Mouse (Mus musculus): Measurements from ENCODE around the gene Gm49396. TPM values are rescaled to one million over a fixed set of nuclear protein-coding genes. Genes with fewer than 3 reads are reported as not detected.
A peak's percentile ranks its signal among the peaks of the same experiment; 100 is the strongest.

Gm49396 gene
- polyA plus RNA-seq, 1 experiment = 0.70 TPM

GRCm38 (mm10) chr7:30604944-30605343 is 41.8 kb downstream of the Gm49396 start:
- peaks cover 17% of the 10 kb centered on the region for H3K27me3 ChIP-seq (replicated peaks)
- no peak overlapping the region for H3K4me3 ChIP-seq (replicated peaks)
- H3K9me3 ChIP-seq = no peaks in the 10 kb centered on the region
- TF ChIP-seq GATA1 (IDR thresholded peaks at IDR 0.05; ENCODE audit: borderline replicate concordance, low read length) (no peak), FLI1 (IDR thresholded peaks at IDR 0.05; ENCODE audit: low read length) (no peak)
- no peaks in the 10 kb centered on the region for H3K36me3 ChIP-seq (replicated peaks; ENCODE audit: low read length)
- peaks cover 18% of the 10 kb centered on the region for H3K4me1 ChIP-seq

DNA sequence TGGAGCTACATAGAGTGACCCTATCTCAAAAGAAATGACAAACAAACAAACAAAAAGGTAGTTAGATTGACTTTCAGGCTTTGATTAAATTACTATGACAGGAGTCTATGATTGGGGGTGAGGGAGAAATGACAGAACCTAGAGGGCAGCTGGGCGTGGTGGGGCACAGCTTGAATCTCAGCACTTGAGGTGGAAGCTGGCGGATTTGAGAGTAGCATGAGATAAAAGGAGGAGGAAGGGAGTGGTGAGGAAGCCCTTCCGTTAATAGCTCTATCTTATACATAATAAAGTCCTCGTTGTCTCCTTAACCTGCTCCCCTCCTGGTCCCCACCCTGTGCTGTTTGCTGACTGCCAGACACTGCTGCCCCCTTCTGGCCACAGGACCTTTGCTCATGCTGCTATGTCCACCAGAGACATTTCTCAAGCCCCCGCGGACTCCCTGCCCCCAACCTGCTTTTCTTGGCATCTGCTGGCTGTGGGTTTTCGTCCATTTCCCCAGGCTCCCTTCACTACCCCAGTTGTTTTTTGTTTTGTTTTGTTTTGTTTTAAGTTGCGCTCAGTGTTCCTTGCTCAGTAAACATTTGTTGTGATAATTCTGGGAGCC is 44.7 kb downstream of the Gm49396 start:
- TF ChIP-seq GATA1 (IDR thresholded peaks at IDR 0.05; ENCODE audit: borderline replicate concordance, low read length) = no peak
- Histone ChIP-seq H3K4me3 (replicated peaks) (no peak overlapping the region), H3K4me1 (peaks cover 15% of the 10 kb centered on the region), H3K9me3 (no peaks in the 10 kb centered on the region), H3K27me3 (replicated peaks) (peaks cover 13% of the 10 kb centered on the region), H3K36me3 (replicated peaks; ENCODE audit: low read length) (no peaks in the 10 kb centered on the region)

- H3K4me3 ChIP-seq (replicated peaks) = no peak overlapping the region
- TF ChIP-seq FLI1 (IDR thresholded peaks at IDR 0.05; ENCODE audit: low read length) (no peak), GATA1 (IDR thresholded peaks at IDR 0.05; ENCODE audit: borderline replicate concordance, low read length) (no peak)
- peaks cover 10% of the 10 kb centered on the region for H3K27me3 ChIP-seq (replicated peaks)
- H3K4me1 ChIP-seq = peaks cover 21% of the 10 kb centered on the region
- H3K36me3 ChIP-seq (replicated peaks; ENCODE audit: low read length) = no peaks in the 10 kb centered on the region
- no peaks in the 10 kb centered on the region for H3K9me3 ChIP-seq
These were observed 45.3 kb downstream of the Gm49396 start for GRCm38 (mm10) chr7:30608476-30608875.

DNA sequence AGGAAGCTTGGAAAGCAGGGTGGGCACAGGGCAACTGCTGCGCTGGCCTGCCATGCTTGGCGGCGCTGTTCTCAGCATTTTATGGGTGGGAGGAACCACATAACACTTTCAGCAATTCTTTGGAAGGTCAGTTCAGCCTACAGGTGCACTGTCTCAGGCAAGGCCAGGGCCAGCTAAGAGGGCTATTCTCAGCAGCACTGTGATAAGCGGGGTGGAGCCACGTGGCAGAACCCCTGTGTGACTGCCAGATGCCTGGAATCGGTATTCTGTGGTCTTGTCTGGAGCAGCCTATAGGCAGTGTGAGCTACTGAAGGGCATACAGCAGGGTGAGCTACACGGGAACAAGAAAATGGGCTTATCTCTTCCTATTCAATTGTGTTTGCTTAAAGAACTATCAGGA is 46.9 kb downstream of the Gm49396 start:
- Histone ChIP-seq H3K36me3 (replicated peaks; ENCODE audit: low read length) (no peaks in the 10 kb centered on the region), H3K27me3 (replicated peaks) (peaks cover 9% of the 10 kb centered on the region), H3K4me3 (replicated peaks) (no peak overlapping the region), H3K9me3 (no peaks in the 10 kb centered on the region), H3K4me1 (peaks cover 25% of the 10 kb centered on the region)
- TF ChIP-seq FLI1 (IDR thresholded peaks at IDR 0.05; ENCODE audit: low read length) (no peak), GATA1 (IDR thresholded peaks at IDR 0.05; ENCODE audit: borderline replicate concordance, low read length) (no peak)

GRCm38 (mm10) chr7:30612654-30613402 is 49.7 kb downstream of the Gm49396 start, which contains the start of gene Upk1a:
Gene Upk1a (minus strand): TSS chr7:30612847.
- Histone ChIP-seq H3K27me3 (replicated peaks) (peaks cover 3% of the 10 kb centered on the region), H3K9me3 (no peaks in the 10 kb centered on the region), H3K36me3 (replicated peaks; ENCODE audit: low read length) (peaks cover 28% of the 10 kb centered on the region), H3K4me1 (peaks cover 22% of the 10 kb centered on the region), H3K4me3 (replicated peaks) (peak within 1 kb of the TSS; percentile 42)
- TF ChIP-seq GATA1 (IDR thresholded peaks at IDR 0.05; ENCODE audit: borderline replicate concordance, low read length) = no peak
- no peak for TF ChIP-seq FLI1 (IDR thresholded peaks at IDR 0.05; ENCODE audit: low read length)

GRCm38 (mm10) chr7:30613529-30614112 is 50.5 kb downstream of the Gm49396 start:
- TF ChIP-seq FLI1 (IDR thresholded peaks at IDR 0.05; ENCODE audit: low read length) = no peak
- no peak for TF ChIP-seq GATA1 (IDR thresholded peaks at IDR 0.05; ENCODE audit: borderline replicate concordance, low read length)
- H3K4me1 ChIP-seq = peaks cover 18% of the 10 kb centered on the region
- no peaks in the 10 kb centered on the region for H3K9me3 ChIP-seq
- H3K36me3 ChIP-seq (replicated peaks; ENCODE audit: low read length) = peaks cover 36% of the 10 kb centered on the region
- H3K4me3 ChIP-seq (replicated peaks) = peak overlapping the region; percentile 42
- H3K27me3 ChIP-seq (replicated peaks) = peaks cover 3% of the 10 kb centered on the region

DNA sequence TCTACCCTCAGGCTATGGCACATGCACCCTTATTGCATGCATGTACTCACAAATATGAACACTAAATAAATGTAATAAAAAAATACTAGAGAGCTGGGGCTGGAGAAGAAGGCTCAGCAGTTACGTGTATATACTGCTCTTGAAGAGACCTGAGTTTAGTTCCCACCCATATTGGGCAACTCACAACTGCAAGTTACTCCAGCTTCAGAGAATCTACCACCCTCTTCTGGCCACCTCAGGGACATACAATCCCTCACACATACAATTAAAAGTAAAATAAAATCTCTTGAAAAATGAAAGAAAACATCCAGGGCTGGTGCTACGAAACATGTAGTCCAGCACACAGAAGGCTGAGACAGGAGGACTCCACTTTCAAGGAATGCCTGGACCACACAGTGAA is 51.3 kb downstream of the Gm49396 start:
- Histone ChIP-seq H3K36me3 (replicated peaks; ENCODE audit: low read length) (peaks cover 44% of the 10 kb centered on the region), H3K4me3 (replicated peaks) (no peak overlapping the region), H3K4me1 (peaks cover 20% of the 10 kb centered on the region), H3K27me3 (replicated peaks) (peaks cover 3% of the 10 kb centered on the region), H3K9me3 (no peaks in the 10 kb centered on the region)
- no peak for TF ChIP-seq FLI1 (IDR thresholded peaks at IDR 0.05; ENCODE audit: low read length)
- no peak for TF ChIP-seq GATA1 (IDR thresholded peaks at IDR 0.05; ENCODE audit: borderline replicate concordance, low read length)

DNA sequence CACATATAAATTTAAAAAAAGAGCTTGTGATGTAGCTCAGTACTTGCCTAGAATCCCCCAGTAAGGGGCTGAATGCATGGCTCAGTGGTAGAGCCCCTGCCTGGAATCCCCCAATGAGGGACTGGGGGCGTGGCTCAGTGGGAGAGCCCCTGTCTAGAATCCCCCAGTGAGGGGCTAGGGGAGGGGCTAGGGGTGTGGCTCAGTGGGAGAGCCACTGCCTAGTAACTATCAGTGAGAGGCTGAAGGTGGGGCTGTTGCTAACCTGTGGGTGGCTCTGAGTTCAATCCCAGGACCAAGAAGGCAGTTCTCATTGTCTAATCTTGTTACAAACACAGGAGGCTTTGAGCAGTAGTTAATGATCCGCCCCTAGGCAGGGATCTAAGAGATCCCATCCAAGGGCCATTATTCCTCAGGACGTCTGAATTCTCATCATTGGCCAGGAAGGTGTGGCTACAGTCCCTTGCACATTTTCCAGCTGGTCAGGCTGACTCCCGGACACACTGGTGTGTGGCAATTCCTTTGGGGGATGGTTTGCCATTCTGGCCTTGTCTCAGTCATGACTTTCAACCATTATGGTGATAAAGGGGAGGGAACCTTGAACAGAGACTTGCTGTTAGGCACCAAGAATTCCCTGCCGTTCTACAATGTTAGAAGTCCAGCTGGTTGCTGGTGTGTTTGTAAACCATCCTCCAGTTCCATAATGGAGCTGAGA is 52.1 kb downstream of the Gm49396 start:
- H3K4me1 ChIP-seq = peaks cover 17% of the 10 kb centered on the region
- no peak for TF ChIP-seq FLI1 (IDR thresholded peaks at IDR 0.05; ENCODE audit: low read length)
- TF ChIP-seq GATA1 (IDR thresholded peaks at IDR 0.05; ENCODE audit: borderline replicate concordance, low read length) = no peak
- peaks cover 48% of the 10 kb centered on the region for H3K36me3 ChIP-seq (replicated peaks; ENCODE audit: low read length)
- H3K27me3 ChIP-seq (replicated peaks) = peaks cover 3% of the 10 kb centered on the region
- H3K9me3 ChIP-seq = no peaks in the 10 kb centered on the region
- H3K4me3 ChIP-seq (replicated peaks) = no peak overlapping the region

Other genes with a start within 250 kb of the Gm49396 start
- 2.6 TPM in 1 of 2 replicates, not detected in the other for gene Syne4, start 248.5 kb upstream of the Gm49396 start, polyA plus RNA-seq (2012; ENCODE audit: insufficient read depth, low replicate concordance)
- 0.25 TPM in 1 of 2 replicates, not detected in the other for gene E130208F15Rik, start 241.6 kb upstream of the Gm49396 start, polyA plus RNA-seq (2012; ENCODE audit: insufficient read depth, low replicate concordance)
- gene Sdhaf1, start 239.4 kb upstream of the Gm49396 start, polyA plus RNA-seq (2012; ENCODE audit: insufficient read depth, low replicate concordance) = 9.8 and 13.7 TPM in 2 replicates
- not detected in 2 replicates for gene Lrfn3, start 200.6 kb upstream of the Gm49396 start, polyA plus RNA-seq (2012; ENCODE audit: insufficient read depth, low replicate concordance)
- 20.9 and 273 TPM in 2 replicates for gene Tyrobp, start 149.6 kb upstream of the Gm49396 start, polyA plus RNA-seq (2012; ENCODE audit: insufficient read depth, low replicate concordance)
- 11.1 and 14.2 TPM in 2 replicates for gene Hcst, start 143.5 kb upstream of the Gm49396 start, polyA plus RNA-seq (2012; ENCODE audit: insufficient read depth, low replicate concordance)
- 8.3 and 10.0 TPM in 2 replicates for gene Nfkbid, start 141.6 kb upstream of the Gm49396 start, polyA plus RNA-seq (2012; ENCODE audit: insufficient read depth, low replicate concordance)
- gene Aplp1, start 117.8 kb upstream of the Gm49396 start, polyA plus RNA-seq (2012; ENCODE audit: insufficient read depth, low replicate concordance) = 2.1 and 5.5 TPM in 2 replicates
- gene Kirrel2, start 105.7 kb upstream of the Gm49396 start, polyA plus RNA-seq (2012; ENCODE audit: insufficient read depth, low replicate concordance) = not detected in 2 replicates
- not detected in 2 replicates for gene Nphs1, start 105.0 kb upstream of the Gm49396 start, polyA plus RNA-seq (2012; ENCODE audit: insufficient read depth, low replicate concordance)
- not detected in 2 replicates for gene Prodh2, start 69.7 kb upstream of the Gm49396 start, polyA plus RNA-seq (2012; ENCODE audit: insufficient read depth, low replicate concordance)
- gene Arhgap33, start 28.3 kb upstream of the Gm49396 start, polyA plus RNA-seq (2012; ENCODE audit: insufficient read depth, low replicate concordance) = 12.9 and 43.1 TPM in 2 replicates
- 6.0 and 17.2 TPM in 2 replicates for gene Hspb6, start 11.2 kb upstream of the Gm49396 start, polyA plus RNA-seq (2012; ENCODE audit: insufficient read depth, low replicate concordance)
- 11.6 and 51.8 TPM in 2 replicates for gene Proser3, start 11.0 kb upstream of the Gm49396 start, polyA plus RNA-seq (2012; ENCODE audit: insufficient read depth, low replicate concordance)
- 49.3 and 62.3 TPM in 2 replicates for gene Lin37, start 3.5 kb upstream of the Gm49396 start, polyA plus RNA-seq (2012; ENCODE audit: insufficient read depth, low replicate concordance)
- gene U2af1l4, start within 50 bp of the Gm49396 start, polyA plus RNA-seq (2012; ENCODE audit: insufficient read depth, low replicate concordance) = 52.8 and 64.1 TPM in 2 replicates
- gene Psenen, start 283 bp downstream of the Gm49396 start, polyA plus RNA-seq (2012; ENCODE audit: insufficient read depth, low replicate concordance) = 21.1 and 77.9 TPM in 2 replicates
- gene Igflr1, start 2.1 kb downstream of the Gm49396 start, polyA plus RNA-seq (2012; ENCODE audit: insufficient read depth, low replicate concordance) = 4.3 and 15.3 TPM in 2 replicates
- 20.0 and 47.0 TPM in 2 replicates for gene Kmt2b, start 25.4 kb downstream of the Gm49396 start, polyA plus RNA-seq (2012; ENCODE audit: insufficient read depth, low replicate concordance)
- 0.10 TPM in 1 of 2 replicates, not detected in the other for gene Zbtb32, start 35.6 kb downstream of the Gm49396 start, polyA plus RNA-seq (2012; ENCODE audit: insufficient read depth, low replicate concordance)
- gene Upk1a, start 49.5 kb downstream of the Gm49396 start, polyA plus RNA-seq (2012; ENCODE audit: insufficient read depth, low replicate concordance) = 1.2 TPM in 1 of 2 replicates, not detected in the other
- gene Cox6b1, start 62.8 kb downstream of the Gm49396 start, polyA plus RNA-seq (2012; ENCODE audit: insufficient read depth, low replicate concordance) = 82.5 and 197 TPM in 2 replicates
- gene Etv2, start 72.5 kb downstream of the Gm49396 start, polyA plus RNA-seq (2012; ENCODE audit: insufficient read depth, low replicate concordance) = 0.44 TPM in 1 of 2 replicates, not detected in the other
- gene Rbm42, start 87.0 kb downstream of the Gm49396 start, polyA plus RNA-seq (2012; ENCODE audit: insufficient read depth, low replicate concordance) = 261 and 484 TPM in 2 replicates
- 2.3 and 13.7 TPM in 2 replicates for gene Haus5, start 101.7 kb downstream of the Gm49396 start, polyA plus RNA-seq (2012; ENCODE audit: insufficient read depth, low replicate concordance)
- not detected in 2 replicates for gene Pmis2, start 108.3 kb downstream of the Gm49396 start, polyA plus RNA-seq (2012; ENCODE audit: insufficient read depth, low replicate concordance)
- not detected in 2 replicates for gene 2200002J24Rik, start 135.6 kb downstream of the Gm49396 start, polyA plus RNA-seq (2012; ENCODE audit: insufficient read depth, low replicate concordance)
- gene Atp4a, start 148.9 kb downstream of the Gm49396 start, polyA plus RNA-seq (2012; ENCODE audit: insufficient read depth, low replicate concordance) = 0.10 TPM in 1 of 2 replicates, not detected in the other
- gene Tmem147, start 166.2 kb downstream of the Gm49396 start, polyA plus RNA-seq (2012; ENCODE audit: insufficient read depth, low replicate concordance) = 25.4 and 46.3 TPM in 2 replicates
- not detected in 2 replicates for gene Gapdhs, start 180.3 kb downstream of the Gm49396 start, polyA plus RNA-seq (2012; ENCODE audit: insufficient read depth, low replicate concordance)
- gene Sbsn, start 188.1 kb downstream of the Gm49396 start, polyA plus RNA-seq (2012; ENCODE audit: insufficient read depth, low replicate concordance) = 0.21 TPM in 1 of 2 replicates, not detected in the other
- not detected in 2 replicates for gene Dmkn, start 200.4 kb downstream of the Gm49396 start, polyA plus RNA-seq (2012; ENCODE audit: insufficient read depth, low replicate concordance)
- not detected in 2 replicates for gene Krtdap, start 224.6 kb downstream of the Gm49396 start, polyA plus RNA-seq (2012; ENCODE audit: insufficient read depth, low replicate concordance)